Mouse (Mus musculus): ENCODE measurements at regions not wholly inside any gene's neighbourhood (a gene's known extent, or its start where the extent isn't known, plus 50 kb on each side); places are given as distances from the start of the nearest gene placed in this dataset.

DNA sequence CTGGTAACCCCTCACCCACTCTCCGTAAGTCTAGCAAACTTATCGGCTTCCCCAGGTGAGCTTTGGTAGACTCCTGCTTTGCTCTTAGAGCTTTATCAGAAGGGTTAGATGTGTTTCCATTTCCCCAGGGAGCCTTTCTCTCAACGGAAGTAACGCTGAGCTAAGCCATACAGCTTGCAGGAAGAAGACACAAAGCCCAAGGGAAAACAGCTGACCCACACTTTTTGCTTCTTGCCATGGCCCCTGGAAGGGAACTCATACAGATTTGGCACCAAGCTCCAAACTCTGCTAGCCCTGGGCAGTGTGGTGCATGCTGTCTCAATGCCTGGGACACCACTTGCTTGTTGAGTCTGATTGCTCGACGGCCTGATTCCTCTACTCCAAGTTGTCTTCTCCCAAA lies 242.6 kb downstream of the Sipa1l2 start:
- H3K27ac ChIP-seq (ENCODE audit: control insufficient read depth, insufficient read depth, low read depth, low read length): no peak overlapping the region; the same call in 1 of the 2 replicates
- no peak for TF ChIP-seq POLR2A (IDR thresholded peaks at IDR 0.05; ENCODE audit: control insufficient read depth, low read depth, low read length)
- TF ChIP-seq CTCF (IDR thresholded peaks at IDR 0.05; ENCODE audit: control insufficient read depth, insufficient read depth, insufficient replicate concordance, low read depth, low read length): no peak
- no peak overlapping the region for H3K4me3 ChIP-seq (ENCODE audit: control insufficient read depth, low read depth, low read length)
- no peaks in the 10 kb centered on the region for H3K36me3 ChIP-seq (ENCODE audit: control insufficient read depth, insufficient read depth, low read length)
- H3K27me3 ChIP-seq (ENCODE audit: control insufficient read depth, insufficient read depth, low read length): no peaks in the 10 kb centered on the region
- no peaks in the 10 kb centered on the region for H3K4me1 ChIP-seq (ENCODE audit: control insufficient read depth, insufficient read depth, low read length)

DNA sequence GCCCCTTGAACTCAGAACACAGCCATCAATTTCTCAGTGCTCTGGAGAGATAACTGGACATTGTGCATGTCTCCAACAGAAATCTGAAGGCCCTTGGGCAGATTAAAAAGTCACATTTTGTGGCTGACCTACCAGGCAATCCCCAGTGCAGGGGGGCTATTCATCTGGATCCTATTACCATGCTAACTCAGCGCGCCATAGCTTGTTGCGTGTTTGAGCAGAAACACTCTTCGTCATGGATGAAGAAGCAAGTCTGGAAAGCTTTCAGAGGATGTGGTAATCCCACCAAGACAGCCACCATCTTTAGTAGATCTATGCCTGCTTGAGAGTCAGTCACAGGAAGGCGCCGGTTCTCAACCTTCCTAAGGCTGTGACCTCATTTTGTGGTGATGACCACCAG lies 243.9 kb downstream of the Sipa1l2 start:
- no peak for TF ChIP-seq CTCF (IDR thresholded peaks at IDR 0.05; ENCODE audit: control insufficient read depth, insufficient read depth, insufficient replicate concordance, low read depth, low read length)
- TF ChIP-seq POLR2A (IDR thresholded peaks at IDR 0.05; ENCODE audit: control insufficient read depth, low read depth, low read length): no peak
- no peak overlapping the region for H3K4me3 ChIP-seq (ENCODE audit: control insufficient read depth, low read depth, low read length)
- H3K36me3 ChIP-seq (ENCODE audit: control insufficient read depth, insufficient read depth, low read length): no peaks in the 10 kb centered on the region
- no peaks in the 10 kb centered on the region for H3K27me3 ChIP-seq (ENCODE audit: control insufficient read depth, insufficient read depth, low read length)
- no peaks in the 10 kb centered on the region for H3K4me1 ChIP-seq (ENCODE audit: control insufficient read depth, insufficient read depth, low read length)
- H3K27ac ChIP-seq (ENCODE audit: control insufficient read depth, insufficient read depth, low read depth, low read length): no peak overlapping the region

DNA sequence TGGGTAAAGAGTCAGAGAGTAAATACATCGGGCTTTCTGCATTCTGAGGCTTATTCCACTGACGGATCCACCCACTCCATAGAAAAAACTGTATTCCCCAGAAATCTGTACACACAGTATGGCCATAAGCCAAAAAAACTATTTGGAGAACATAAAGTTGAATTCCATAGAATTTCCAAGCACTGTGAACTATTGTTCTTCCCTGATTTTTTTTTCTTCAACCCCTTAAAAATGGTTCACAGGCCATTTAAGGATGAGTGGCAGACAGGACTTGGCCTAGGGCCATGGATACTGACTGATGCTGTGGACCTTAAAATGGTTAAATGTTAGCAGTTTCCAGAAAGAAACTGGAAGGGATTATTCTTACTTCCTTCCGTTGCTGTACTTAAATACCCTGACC lies 247.0 kb downstream of the Sipa1l2 start:
- Histone ChIP-seq H3K4me3 (ENCODE audit: control insufficient read depth, low read depth, low read length) (no peak overlapping the region), H3K27ac (ENCODE audit: control insufficient read depth, insufficient read depth, low read depth, low read length) (no peak overlapping the region), H3K27me3 (ENCODE audit: control insufficient read depth, insufficient read depth, low read length) (no peaks in the 10 kb centered on the region), H3K4me1 (ENCODE audit: control insufficient read depth, insufficient read depth, low read length) (no peaks in the 10 kb centered on the region), H3K36me3 (ENCODE audit: control insufficient read depth, insufficient read depth, low read length) (no peaks in the 10 kb centered on the region)
- TF ChIP-seq CTCF (IDR thresholded peaks at IDR 0.05; ENCODE audit: control insufficient read depth, insufficient read depth, insufficient replicate concordance, low read depth, low read length): no peak
- no peak for TF ChIP-seq POLR2A (IDR thresholded peaks at IDR 0.05; ENCODE audit: control insufficient read depth, low read depth, low read length)

DNA sequence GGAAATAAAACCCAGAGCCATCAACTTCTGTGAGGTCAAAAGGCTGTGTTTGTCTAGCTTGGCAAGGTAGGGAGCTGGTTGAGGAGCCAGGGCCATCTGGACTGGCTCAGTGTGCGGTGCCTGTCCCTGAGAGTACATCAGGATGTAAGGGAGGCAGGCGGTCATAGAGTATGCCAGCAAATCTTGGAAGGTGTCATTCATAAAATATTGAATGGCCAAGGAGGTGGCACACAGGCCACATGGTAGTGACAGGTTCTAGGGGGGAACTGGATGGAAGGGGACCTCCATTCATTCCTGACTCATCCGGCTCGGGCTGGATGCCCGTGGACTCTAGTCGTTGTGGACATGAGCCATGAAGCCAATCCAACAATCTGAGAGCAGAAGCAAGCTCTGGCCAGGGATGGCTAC lies 252.0 kb downstream of the Sipa1l2 start:
- no peaks in the 10 kb centered on the region for H3K27me3 ChIP-seq (ENCODE audit: control insufficient read depth, insufficient read depth, low read length)
- H3K27ac ChIP-seq (ENCODE audit: control insufficient read depth, insufficient read depth, low read depth, low read length): no peak overlapping the region
- H3K4me3 ChIP-seq (ENCODE audit: control insufficient read depth, low read depth, low read length): no peak overlapping the region
- TF ChIP-seq CTCF (IDR thresholded peaks at IDR 0.05; ENCODE audit: control insufficient read depth, insufficient read depth, insufficient replicate concordance, low read depth, low read length): no peak
- H3K4me1 ChIP-seq (ENCODE audit: control insufficient read depth, insufficient read depth, low read length): peaks cover 2% of the 10 kb centered on the region; the same call in 1 of the 2 replicates
- no peaks in the 10 kb centered on the region for H3K36me3 ChIP-seq (ENCODE audit: control insufficient read depth, insufficient read depth, low read length)

DNA sequence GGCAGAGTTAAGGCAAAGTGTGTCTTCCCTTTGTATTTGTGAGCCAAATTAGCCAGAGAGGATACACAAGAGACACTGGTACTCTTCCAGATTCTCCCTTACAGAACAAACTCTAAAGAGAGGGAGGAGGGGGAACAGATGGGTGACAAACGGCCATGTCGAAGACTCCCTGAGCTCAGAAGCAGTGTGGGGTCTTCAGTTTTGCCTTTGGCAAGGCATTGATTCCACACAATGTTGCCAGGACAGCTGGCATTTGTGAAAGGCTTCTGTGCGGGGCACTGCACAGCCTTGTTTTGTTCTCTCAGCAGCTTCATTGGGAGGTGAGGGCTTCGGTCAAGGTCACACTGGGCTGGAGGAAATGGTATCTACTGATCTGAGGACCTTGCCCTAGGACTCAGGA lies 253.9 kb downstream of the Sipa1l2 start:
- Histone ChIP-seq H3K27me3 (ENCODE audit: control insufficient read depth, insufficient read depth, low read length) (no peaks in the 10 kb centered on the region), H3K4me1 (ENCODE audit: control insufficient read depth, insufficient read depth, low read length) (peaks cover 2% of the 10 kb centered on the region; the same call in 1 of the 2 replicates), H3K4me3 (ENCODE audit: control insufficient read depth, low read depth, low read length) (no peak overlapping the region), H3K36me3 (ENCODE audit: control insufficient read depth, insufficient read depth, low read length) (no peaks in the 10 kb centered on the region), H3K27ac (ENCODE audit: control insufficient read depth, insufficient read depth, low read depth, low read length) (peak overlapping the region; percentile 73; the same call in 1 of the 2 replicates)
- TF ChIP-seq POLR2A (IDR thresholded peaks at IDR 0.05; ENCODE audit: control insufficient read depth, low read depth, low read length): no peak
- no peak for TF ChIP-seq CTCF (IDR thresholded peaks at IDR 0.05; ENCODE audit: control insufficient read depth, insufficient read depth, insufficient replicate concordance, low read depth, low read length)

DNA sequence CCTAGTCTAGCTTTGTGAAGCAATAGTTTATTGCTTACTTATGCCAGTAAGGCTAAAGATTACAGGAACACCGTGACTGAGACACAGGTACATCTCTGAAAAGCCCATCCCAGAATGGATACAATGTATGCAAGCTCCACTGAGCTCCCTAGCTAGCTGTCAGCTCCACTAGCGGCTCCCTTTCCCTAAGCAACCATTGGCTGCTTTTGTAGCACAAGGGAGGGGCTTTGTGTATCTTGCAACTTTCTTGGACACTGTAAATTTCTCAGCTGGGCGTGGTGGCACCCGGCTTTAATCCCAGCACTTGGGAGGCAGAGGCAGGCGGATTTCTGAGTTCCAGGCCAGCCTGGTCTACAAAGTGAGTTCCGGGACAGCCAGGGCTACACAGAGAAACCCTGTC lies 254.6 kb downstream of the Sipa1l2 start:
- Histone ChIP-seq H3K27me3 (ENCODE audit: control insufficient read depth, insufficient read depth, low read length) (no peaks in the 10 kb centered on the region), H3K36me3 (ENCODE audit: control insufficient read depth, insufficient read depth, low read length) (no peaks in the 10 kb centered on the region), H3K4me1 (ENCODE audit: control insufficient read depth, insufficient read depth, low read length) (peaks cover 2% of the 10 kb centered on the region; the same call in 1 of the 2 replicates), H3K4me3 (ENCODE audit: control insufficient read depth, low read depth, low read length) (no peak overlapping the region), H3K27ac (ENCODE audit: control insufficient read depth, insufficient read depth, low read depth, low read length) (peak overlapping the region; percentile 10; the same call in 1 of the 2 replicates)
- no peak for TF ChIP-seq POLR2A (IDR thresholded peaks at IDR 0.05; ENCODE audit: control insufficient read depth, low read depth, low read length)
- TF ChIP-seq CTCF (IDR thresholded peaks at IDR 0.05; ENCODE audit: control insufficient read depth, insufficient read depth, insufficient replicate concordance, low read depth, low read length): no peak

GRCm38 (mm10) chr8:125314221-125314984 lies 255.2 kb downstream of the Sipa1l2 start:
- H3K4me1 ChIP-seq (ENCODE audit: control insufficient read depth, insufficient read depth, low read length): peaks cover 2% of the 10 kb centered on the region; the same call in 1 of the 2 replicates
- H3K4me3 ChIP-seq (ENCODE audit: control insufficient read depth, low read depth, low read length): no peak overlapping the region
- no peaks in the 10 kb centered on the region for H3K27me3 ChIP-seq (ENCODE audit: control insufficient read depth, insufficient read depth, low read length)
- no peaks in the 10 kb centered on the region for H3K36me3 ChIP-seq (ENCODE audit: control insufficient read depth, insufficient read depth, low read length)
- peak overlapping the region; percentile 18; the same call in 1 of the 2 replicates for H3K27ac ChIP-seq (ENCODE audit: control insufficient read depth, insufficient read depth, low read depth, low read length)
- no peak for TF ChIP-seq POLR2A (IDR thresholded peaks at IDR 0.05; ENCODE audit: control insufficient read depth, low read depth, low read length)
- TF ChIP-seq CTCF (IDR thresholded peaks at IDR 0.05; ENCODE audit: control insufficient read depth, insufficient read depth, insufficient replicate concordance, low read depth, low read length): no peak

Measured in testis, adult 2 months (tissue).